Mouse (Mus musculus) forebrain, embryonic 12.5 days (tissue): ENCODE data around the gene Napsa. TPM values are rescaled to one million over a fixed set of nuclear protein-coding genes. Genes with fewer than 3 reads are reported as not detected.

Experiments used
- ATAC-seq: fragments of 200-750 bp; cut with Nextera tagmentation; 2 replicates; pipeline ENCODE4 v1.8.0; 2017; ENCODE audit warnings: moderate TSS enrichment; ENCODE audit not compliant: low FRiP score
- H3K27ac ChIP-seq: fragments of 300-500 bp; sonication (generic); 2 replicates; pipeline ENCODE4 v1.5.1; 2016; ENCODE audit warnings: mild to moderate bottlenecking
- H3K27me3 ChIP-seq: fragments of 300-500 bp; sonication (generic); 2 replicates; pipeline ENCODE4 v1.6.1; 2016; ENCODE audit warnings: mild to moderate bottlenecking
- H3K36me3 ChIP-seq: fragments of 300-500 bp; sonication (generic); replicated peaks from 2 replicates; pipeline ENCODE4 v1.6.1; 2016; ENCODE audit warnings: mild to moderate bottlenecking
- H3K4me1 ChIP-seq: fragments of 300-500 bp; sonication (generic); 2 replicates; pipeline ENCODE4 v1.6.1; 2016
- H3K4me2 ChIP-seq: fragments of 300-500 bp; sonication (generic); 2 replicates; pipeline ENCODE4 v1.6.1; 2016; ENCODE audit warnings: mild to moderate bottlenecking, moderate library complexity
- H3K4me3 ChIP-seq: fragments of 300-500 bp; sonication (generic); replicated peaks from 2 replicates; pipeline ENCODE4 v1.5.1; 2016; ENCODE audit warnings: mild to moderate bottlenecking
- H3K9ac ChIP-seq: fragments of 300-500 bp; sonication (generic); 2 replicates; pipeline ENCODE4 v1.6.1; 2016; ENCODE audit warnings: mild to moderate bottlenecking
- H3K9me3 ChIP-seq: fragments of 300-500 bp; sonication (generic); 2 replicates; pipeline ENCODE4 v1.6.1; 2016
- WGBS: fragments of 180-500 bp; shearing (Covaris S2); methylation state at CpG from one replicate; pipeline ENCODE4 v1.1.7; 2016; 5-methylcytosine and 5-hydroxymethylcytosine counted together
- polyA plus RNA-seq: library from polyadenylated mRNA; unstranded; fragments of >200 nt; fragmentation: Nextera tagmentation; extraction: Ambion mirVana; gene quantifications from 2 replicates; pipeline ENCODE4 v1.2.1, GENCODE M21; 2016

The Napsa gene
- polyA plus RNA-seq, 1 experiment from 2014 or later, result 0.51 TPM

DNA sequence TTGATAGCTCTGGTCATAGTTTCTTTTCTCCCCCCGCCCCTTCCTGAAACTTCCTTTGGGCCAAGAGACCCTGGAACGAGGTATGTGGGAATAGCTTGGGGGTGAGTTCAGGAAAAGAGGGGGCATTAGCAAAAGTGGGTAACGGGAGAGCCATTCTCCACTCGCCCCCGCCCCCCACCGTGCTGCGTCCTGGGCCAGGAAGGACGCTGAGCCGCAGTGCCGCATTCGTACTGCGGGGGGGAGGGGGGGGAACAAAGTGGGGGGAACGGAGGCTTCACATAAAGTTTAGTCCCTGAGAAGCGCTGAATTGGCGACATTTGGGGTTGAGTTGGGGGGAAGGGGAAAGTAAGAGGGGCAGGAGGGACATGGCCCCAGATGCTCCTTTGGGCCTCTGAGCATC is 20.9 kb downstream of the Napsa start:
- H3K36me3 ChIP-seq, result no peaks in the 10 kb centered on the region
- no peak for ATAC-seq
- H3K4me3 ChIP-seq, result peak overlapping the region; percentile 37; the same call in 1 of the 2 replicates
- peaks cover 54% of the 10 kb centered on the region for H3K27me3 ChIP-seq
- H3K4me2 ChIP-seq, result peak overlapping the region; percentile 47; the same call in 1 of the 2 replicates
- no peaks in the 10 kb centered on the region for H3K9me3 ChIP-seq
- no peak overlapping the region for H3K9ac ChIP-seq
- 0% methylated on average over 15 of the region's 15 CpGs for WGBS
- H3K4me1 ChIP-seq, result peaks cover 60% of the 10 kb centered on the region
- H3K27ac ChIP-seq, result no peak overlapping the region

DNA sequence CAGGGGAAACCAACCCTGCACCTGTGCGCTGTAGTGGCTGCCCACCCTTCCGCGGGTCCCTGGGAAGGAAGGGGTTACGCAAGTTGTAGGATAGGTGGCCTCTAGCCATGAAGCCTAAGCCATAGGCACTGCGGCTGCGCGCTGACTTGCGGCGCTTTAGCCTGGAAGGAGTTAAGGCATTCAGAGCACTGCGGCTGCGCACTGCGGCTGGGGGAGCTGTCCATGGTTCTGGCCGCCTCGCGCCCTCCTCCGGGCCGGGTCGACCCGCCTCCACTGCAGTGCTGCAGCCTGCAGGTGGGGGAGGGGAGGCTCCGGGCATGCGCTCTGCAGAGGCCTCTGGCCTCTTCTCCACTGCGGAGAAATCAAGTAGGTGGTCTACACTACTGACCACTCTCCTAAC is 21.6 kb downstream of the Napsa start:
- H3K9ac ChIP-seq, result peak overlapping the region; percentile 34; the same call in 1 of the 2 replicates
- H3K9me3 ChIP-seq, result no peaks in the 10 kb centered on the region
- peak overlapping the region; percentile 54 for H3K27ac ChIP-seq
- peaks cover 53% of the 10 kb centered on the region for H3K4me1 ChIP-seq
- H3K4me2 ChIP-seq, result peak overlapping the region; percentile 47
- ATAC-seq, result peak; percentile 49
- H3K4me3 ChIP-seq, result peak overlapping the region; percentile 37
- H3K27me3 ChIP-seq, result peaks cover 47% of the 10 kb centered on the region
- H3K36me3 ChIP-seq, result no peaks in the 10 kb centered on the region
- WGBS, result under 1% methylated on average over 21 of the region's 22 CpGs

DNA sequence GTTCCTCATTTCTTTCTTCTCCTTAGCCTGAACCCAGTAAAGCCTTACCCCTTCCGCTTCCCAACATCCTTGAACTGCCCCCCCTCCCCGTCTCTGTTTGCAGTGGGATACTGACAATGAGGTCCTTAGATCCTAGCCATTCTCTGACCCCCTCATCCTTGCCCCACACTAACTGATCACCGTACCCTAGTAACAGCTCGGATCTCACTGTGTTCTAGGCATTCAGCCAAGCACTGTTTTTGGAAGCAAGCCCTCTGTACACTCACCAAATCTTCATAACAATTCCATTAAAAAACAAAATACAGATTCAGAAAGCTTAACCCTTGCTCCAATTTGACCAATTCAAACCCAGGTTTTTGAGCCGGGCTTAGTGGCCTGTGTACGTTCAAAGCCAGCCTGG is 22.1 kb downstream of the Napsa start:
- no peaks in the 10 kb centered on the region for H3K9me3 ChIP-seq
- peaks cover 41% of the 10 kb centered on the region for H3K27me3 ChIP-seq
- ATAC-seq, result no peak
- H3K9ac ChIP-seq, result peak overlapping the region; percentile 34; the same call in 1 of the 2 replicates
- WGBS, result 61% methylated on average over 6 of the region's 6 CpGs
- H3K4me1 ChIP-seq, result peaks cover 48% of the 10 kb centered on the region
- peak overlapping the region; percentile 54 for H3K27ac ChIP-seq
- no peaks in the 10 kb centered on the region for H3K36me3 ChIP-seq
- H3K4me3 ChIP-seq, result peak overlapping the region; percentile 37
- H3K4me2 ChIP-seq, result peak overlapping the region; percentile 47

DNA sequence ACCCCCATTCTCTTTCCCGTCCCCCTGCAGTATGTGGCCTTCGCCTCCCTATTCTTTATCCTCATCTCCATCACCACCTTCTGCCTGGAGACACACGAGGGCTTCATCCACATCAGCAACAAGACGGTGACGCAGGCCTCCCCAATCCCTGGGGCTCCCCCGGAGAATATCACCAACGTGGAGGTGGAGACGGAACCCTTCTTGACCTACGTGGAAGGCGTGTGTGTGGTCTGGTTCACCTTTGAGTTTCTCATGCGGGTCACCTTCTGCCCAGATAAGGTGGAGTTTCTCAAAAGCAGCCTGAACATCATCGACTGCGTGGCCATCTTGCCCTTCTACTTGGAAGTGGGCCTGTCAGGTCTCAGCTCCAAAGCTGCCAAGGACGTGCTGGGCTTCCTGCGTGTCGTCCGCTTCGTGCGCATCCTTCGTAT is 23.0 kb downstream of the Napsa start:
- Histone ChIP-seq H3K9me3 (no peaks in the 10 kb centered on the region), H3K27ac (no peak overlapping the region), H3K4me1 (peaks cover 39% of the 10 kb centered on the region), H3K9ac (no peak overlapping the region), H3K4me3 (no peak overlapping the region), H3K36me3 (no peaks in the 10 kb centered on the region), H3K27me3 (peaks cover 40% of the 10 kb centered on the region), H3K4me2 (no peak overlapping the region)
- WGBS, result 95% methylated on average over 20 of the region's 20 CpGs
- ATAC-seq, result no peak

DNA sequence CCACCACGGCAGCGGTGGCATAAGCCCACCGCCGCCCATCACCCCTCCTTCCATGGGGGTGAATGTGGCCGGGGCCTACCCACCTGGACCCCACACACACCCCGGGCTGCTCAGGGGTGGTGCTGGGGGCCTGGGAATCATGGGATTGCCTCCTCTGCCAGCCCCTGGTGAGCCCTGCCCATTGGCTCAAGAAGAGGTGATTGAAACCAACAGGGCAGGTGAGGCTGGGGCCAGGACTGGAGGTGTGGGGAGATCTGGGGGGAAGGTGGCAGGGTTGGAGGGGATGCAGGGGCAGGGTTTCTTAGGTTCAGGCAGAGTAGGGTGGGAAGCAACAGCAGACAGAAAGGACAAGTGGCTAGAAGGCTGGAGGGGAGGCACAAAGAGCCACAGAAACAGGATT is 23.9 kb downstream of the Napsa start:
- no peak overlapping the region for H3K9ac ChIP-seq
- H3K27me3 ChIP-seq, result peaks cover 45% of the 10 kb centered on the region
- no peak overlapping the region for H3K27ac ChIP-seq
- H3K4me3 ChIP-seq, result no peak overlapping the region
- WGBS, result 95% methylated on average over 6 of the region's 6 CpGs
- no peaks in the 10 kb centered on the region for H3K9me3 ChIP-seq
- no peak for ATAC-seq
- H3K36me3 ChIP-seq, result no peaks in the 10 kb centered on the region
- peaks cover 32% of the 10 kb centered on the region for H3K4me1 ChIP-seq
- H3K4me2 ChIP-seq, result no peak overlapping the region

DNA sequence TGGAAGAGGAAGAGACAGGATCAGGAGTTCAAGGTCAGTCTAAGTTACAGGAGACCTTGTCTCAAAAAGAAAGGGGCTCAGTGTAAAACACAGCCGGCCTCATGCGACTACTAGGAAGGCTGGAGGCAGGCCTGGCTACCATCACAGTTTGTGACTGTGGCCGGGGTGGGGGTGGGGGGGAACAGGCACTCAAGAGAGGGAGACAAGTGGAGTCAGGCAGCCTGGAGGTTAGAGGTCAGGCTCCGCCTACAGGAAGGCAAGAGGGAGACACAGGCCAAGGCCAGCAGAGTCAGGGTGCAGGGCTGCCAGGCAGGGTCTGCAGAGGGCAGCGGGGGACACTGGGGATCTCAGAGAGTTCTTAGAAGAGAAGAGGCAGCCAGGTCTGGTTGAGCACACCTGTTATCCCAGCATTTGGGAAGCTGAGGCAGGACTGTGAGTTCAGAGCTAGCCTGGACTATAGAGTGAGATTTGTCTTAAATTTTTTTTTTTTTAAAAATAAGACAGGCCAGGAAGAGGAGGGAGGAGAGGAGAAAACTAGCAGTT is 24.9 kb downstream of the Napsa start:
- Histone ChIP-seq H3K9ac (no peak overlapping the region), H3K4me1 (peaks cover 31% of the 10 kb centered on the region), H3K4me2 (no peak overlapping the region), H3K27ac (no peak overlapping the region), H3K4me3 (no peak overlapping the region), H3K9me3 (no peaks in the 10 kb centered on the region), H3K36me3 (no peaks in the 10 kb centered on the region), H3K27me3 (peaks cover 46% of the 10 kb centered on the region)
- 74% methylated on average over 5 of the region's 5 CpGs for WGBS
- ATAC-seq, result no peak

DNA sequence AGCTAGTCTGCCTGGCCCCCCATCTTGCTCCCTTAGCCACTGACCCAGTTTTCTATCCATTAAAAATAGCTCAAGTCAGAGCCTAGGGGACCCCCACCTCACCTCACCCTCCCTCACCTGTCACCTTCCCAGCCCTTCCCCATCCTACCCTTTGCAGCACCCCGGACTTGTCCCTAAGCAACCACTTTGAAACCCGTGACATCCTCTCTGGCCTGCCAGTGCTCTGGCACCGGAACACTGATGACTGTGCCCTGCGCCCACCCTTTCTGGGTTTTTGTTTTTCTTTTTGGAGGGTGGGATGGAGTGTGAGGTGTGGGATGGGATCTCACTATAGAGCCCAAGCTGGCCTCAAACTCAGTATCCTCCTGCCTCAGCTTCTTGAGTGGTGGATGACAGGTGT is 25.5 kb downstream of the Napsa start:
- H3K4me1 ChIP-seq, result peaks cover 31% of the 10 kb centered on the region
- H3K4me2 ChIP-seq, result no peak overlapping the region
- WGBS, result 94% methylated on average over 4 of the region's 4 CpGs
- H3K27ac ChIP-seq, result no peak overlapping the region
- no peaks in the 10 kb centered on the region for H3K9me3 ChIP-seq
- H3K9ac ChIP-seq, result no peak overlapping the region
- no peak for ATAC-seq
- no peaks in the 10 kb centered on the region for H3K36me3 ChIP-seq
- no peak overlapping the region for H3K4me3 ChIP-seq
- peaks cover 46% of the 10 kb centered on the region for H3K27me3 ChIP-seq

DNA sequence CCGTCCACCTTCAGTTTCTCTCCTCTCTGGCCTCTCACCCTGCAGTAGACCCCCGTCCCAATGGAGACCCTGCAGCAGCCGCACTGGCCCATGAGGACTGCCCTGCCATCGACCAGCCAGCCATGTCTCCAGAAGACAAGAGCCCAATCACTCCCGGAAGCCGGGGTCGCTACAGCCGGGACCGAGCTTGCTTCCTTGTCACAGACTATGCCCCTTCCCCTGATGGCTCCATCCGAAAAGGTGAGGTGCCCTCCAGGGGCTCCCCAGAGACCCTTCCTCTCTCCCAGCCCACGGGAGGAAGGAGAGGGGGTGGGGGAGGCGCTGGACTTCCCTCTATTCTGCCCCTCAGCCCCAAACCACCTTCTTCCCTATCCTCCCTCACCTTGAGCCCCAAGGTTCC is 26.2 kb downstream of the Napsa start:
- no peak for ATAC-seq
- Histone ChIP-seq H3K9ac (no peak overlapping the region), H3K27ac (no peak overlapping the region), H3K4me3 (no peak overlapping the region), H3K36me3 (no peaks in the 10 kb centered on the region), H3K4me1 (peaks cover 32% of the 10 kb centered on the region), H3K4me2 (no peak overlapping the region), H3K27me3 (peaks cover 46% of the 10 kb centered on the region), H3K9me3 (no peaks in the 10 kb centered on the region)
- 89% methylated on average over 11 of the region's 12 CpGs for WGBS

DNA sequence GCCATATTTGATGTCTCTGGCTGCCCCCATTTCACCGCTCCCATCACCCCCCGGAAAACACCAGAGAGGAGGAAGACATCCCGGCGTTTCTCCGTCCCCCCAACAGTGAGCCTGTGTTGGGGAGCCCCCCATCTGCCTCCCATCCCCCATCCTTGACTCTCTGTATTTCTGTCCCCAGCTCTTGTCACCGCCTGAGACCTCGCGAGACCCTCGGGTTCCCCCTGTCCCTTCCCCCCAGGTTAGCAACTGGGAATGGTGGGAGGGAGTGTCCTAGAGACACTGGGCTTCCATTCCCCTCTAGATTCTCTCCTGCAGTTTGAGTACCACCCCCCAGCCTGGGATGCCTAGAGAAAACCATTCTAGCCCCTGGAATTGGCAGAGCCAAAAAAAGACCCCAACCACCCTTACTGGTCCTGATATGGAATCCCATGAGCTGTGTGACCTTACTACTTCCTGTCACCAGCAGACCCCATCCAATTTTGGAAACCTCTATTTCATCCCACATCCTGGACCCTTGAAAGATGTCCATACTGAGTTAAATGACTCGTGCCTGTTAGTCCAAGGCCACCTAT is 28.6 kb downstream of the Napsa start:
- Histone ChIP-seq H3K27ac (no peak overlapping the region), H3K4me2 (no peak overlapping the region), H3K27me3 (peaks cover 64% of the 10 kb centered on the region), H3K9me3 (no peaks in the 10 kb centered on the region), H3K4me1 (peaks cover 37% of the 10 kb centered on the region), H3K4me3 (no peak overlapping the region), H3K9ac (no peak overlapping the region), H3K36me3 (no peaks in the 10 kb centered on the region)
- 82% methylated on average over 10 of the region's 10 CpGs for WGBS
- no peak for ATAC-seq

DNA sequence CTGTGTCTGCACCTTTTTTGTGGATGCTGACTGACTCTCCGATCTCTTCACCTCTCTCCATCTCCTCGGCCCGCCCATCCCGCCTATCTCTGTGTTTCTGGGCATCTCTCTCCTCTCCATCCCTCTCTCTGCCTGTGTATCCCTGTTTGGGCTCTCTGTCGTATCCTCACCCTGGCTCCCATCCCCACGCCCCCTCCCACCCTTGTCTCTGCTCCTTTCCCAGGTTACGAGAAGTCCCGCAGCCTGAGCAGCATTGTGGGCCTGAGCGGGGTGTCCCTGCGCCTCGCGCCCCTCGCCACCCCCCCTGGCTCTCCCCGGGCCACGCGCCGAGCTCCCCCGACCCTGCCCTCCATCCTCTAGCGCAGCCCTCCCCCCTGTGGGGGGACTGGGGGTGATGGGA is 29.5 kb downstream of the Napsa start:
- ATAC-seq, result no peak
- H3K4me2 ChIP-seq, result peak overlapping the region; percentile 24; the same call in 1 of the 2 replicates
- H3K27ac ChIP-seq, result no peak overlapping the region
- H3K36me3 ChIP-seq, result no peaks in the 10 kb centered on the region
- WGBS, result 12% methylated on average over 19 of the region's 19 CpGs
- peak overlapping the region; percentile 48; the same call in 1 of the 2 replicates for H3K9ac ChIP-seq
- no peak overlapping the region for H3K4me3 ChIP-seq
- peaks cover 69% of the 10 kb centered on the region for H3K27me3 ChIP-seq
- H3K4me1 ChIP-seq, result peaks cover 37% of the 10 kb centered on the region
- H3K9me3 ChIP-seq, result no peaks in the 10 kb centered on the region

DNA sequence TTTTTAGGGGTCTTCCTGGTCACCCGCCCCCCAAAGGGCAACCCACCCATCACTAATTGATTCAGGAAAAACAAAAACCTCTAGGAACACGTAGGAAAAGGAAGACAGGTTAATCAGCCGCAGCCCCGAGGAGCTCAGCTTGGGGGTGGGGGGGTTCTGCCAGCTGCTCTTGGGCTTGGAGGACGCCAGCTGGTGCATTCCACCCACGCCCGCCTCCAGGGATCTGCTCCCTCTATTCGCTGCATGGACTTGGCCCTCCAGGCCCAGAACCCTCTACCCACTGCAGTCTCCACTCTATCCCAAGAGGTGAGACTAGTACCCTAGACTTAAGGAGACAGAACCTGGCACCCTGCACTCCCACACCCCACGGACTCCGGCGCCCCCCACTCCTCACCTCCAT is 30.3 kb downstream of the Napsa start:
- Histone ChIP-seq H3K36me3 (no peaks in the 10 kb centered on the region), H3K27me3 (peaks cover 77% of the 10 kb centered on the region), H3K4me3 (no peak overlapping the region), H3K27ac (no peak overlapping the region), H3K4me2 (peak overlapping the region; percentile 19; the same call in 1 of the 2 replicates), H3K4me1 (peaks cover 37% of the 10 kb centered on the region), H3K9ac (no peak overlapping the region), H3K9me3 (no peaks in the 10 kb centered on the region)
- WGBS, result 16% methylated on average over 11 of the region's 11 CpGs
- peak; percentile 31 for ATAC-seq

DNA sequence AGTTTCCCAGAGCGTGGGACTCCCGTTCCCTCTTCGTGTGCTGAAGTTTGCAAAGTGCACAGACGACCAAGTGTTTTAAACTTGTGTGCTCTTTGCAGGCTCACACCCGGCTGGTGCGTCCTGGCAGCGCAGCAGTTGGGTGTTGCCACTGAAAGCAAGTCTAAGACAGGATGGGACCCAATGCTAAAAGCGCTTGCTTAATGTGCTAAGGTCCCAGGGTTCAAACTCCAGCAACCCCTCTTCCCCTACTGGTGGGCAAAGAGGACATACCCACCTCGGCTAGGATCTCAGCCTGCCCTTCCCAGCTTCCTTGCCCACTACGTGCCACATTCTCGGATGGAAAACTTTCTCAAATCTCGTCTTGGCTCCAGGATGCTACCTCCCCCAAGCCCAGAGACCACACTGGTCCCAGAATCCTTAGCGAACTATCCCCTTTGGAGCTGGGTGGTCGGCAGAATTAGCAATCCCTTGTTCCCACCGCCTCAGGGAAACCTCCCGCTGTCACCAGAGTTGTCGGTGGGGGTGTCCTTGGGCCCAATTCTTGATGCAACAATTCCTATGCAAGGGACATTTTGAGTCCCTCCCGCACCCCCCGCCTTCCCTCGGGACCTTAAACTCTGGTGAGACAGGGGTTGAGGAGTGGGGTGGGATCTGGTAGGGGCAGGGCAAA is 31.1 kb downstream of the Napsa start:
- Histone ChIP-seq H3K27me3 (peaks cover 85% of the 10 kb centered on the region), H3K4me3 (peak overlapping the region; percentile 34; the same call in 1 of the 2 replicates), H3K27ac (no peak overlapping the region), H3K9ac (no peak overlapping the region), H3K9me3 (no peaks in the 10 kb centered on the region), H3K36me3 (no peaks in the 10 kb centered on the region), H3K4me1 (peaks cover 37% of the 10 kb centered on the region), H3K4me2 (peak overlapping the region; percentile 54; the same call in 1 of the 2 replicates)
- ATAC-seq, result 0 out of 2 replicates have a peak, but pooled peaks have one; percentile 1
- 3% methylated on average over 20 of the region's 20 CpGs for WGBS
